Comparison of ENCODE assay signal across 21 mouse cellular contexts in the genomic region with DNA sequence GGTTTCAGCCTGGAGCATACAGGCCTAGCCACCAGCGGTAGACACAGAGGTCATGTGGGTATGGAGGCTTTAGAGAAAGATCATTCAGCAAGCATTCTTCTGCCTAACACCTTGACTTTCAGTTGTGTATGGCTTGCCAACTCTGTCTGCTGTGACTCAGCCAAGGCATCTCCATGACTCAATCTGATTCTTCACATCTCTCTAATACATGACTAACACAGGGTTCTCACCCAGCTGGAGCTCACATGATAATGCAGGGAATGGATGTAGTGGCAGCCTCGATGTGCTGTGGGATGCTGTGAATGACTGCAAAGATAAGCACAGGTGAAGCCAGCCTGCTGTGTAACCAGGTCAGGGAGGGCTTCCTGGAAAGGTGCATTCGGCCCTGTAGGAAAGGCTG.
DNase-seq lines count a peak whose midpoint lies in the region; ATAC-seq lines count a peak whose summit lies in the region.
"Had no signal": no experiment of that assay in that cellular context is flagged by ENCODE, and none has a peak within 500 bp of the region (broad histone marks: within the 10 kb centered on the region; RNA-seq: fewer than 3 reads in every experiment).

No protein-coding gene starts in this region.

- H3K4me2 ChIP-seq in intestine, embryonic 15.5 days (replicated peaks), result no peak overlapping the region
- H3K4me2 ChIP-seq: forebrain, embryonic 15.5 days; hindbrain, embryonic 12.5 days; midbrain, embryonic 15.5 days had no signal

- no peak overlapping the region for H3K4me3 ChIP-seq in intestine, embryonic 15.5 days (replicated peaks)
- H3K4me3 ChIP-seq: forebrain, embryonic 15.5 days; heart, embryonic 10.5 days; hindbrain, embryonic 12.5 days; megakaryocyte, embryonic 14.5 days; midbrain, embryonic 15.5 days had no signal

- ATAC-seq in intestine, embryonic 15.5 days, result no peak
- ATAC-seq: forebrain, embryonic 15.5 days; intestine, embryonic 16.5 days; midbrain, embryonic 15.5 days had no signal

- H3K27ac ChIP-seq in intestine, embryonic 15.5 days, result no peak overlapping the region
- H3K27ac ChIP-seq: forebrain, embryonic 15.5 days; heart, embryonic 10.5 days; hindbrain, embryonic 12.5 days; midbrain, embryonic 15.5 days had no signal

- peak; percentile 58 for DNase-seq in adrenal gland, adult 2 months
- DNase-seq in adrenal gland, postnatal 4 days (ENCODE audit: low spot score in 2 of 2), result no peak
- peak; percentile 7 to 78 for DNase-seq in left cerebral cortex, postnatal 25 days (ENCODE audit: low spot score in 2 of 2)
- DNase-seq in left cerebral cortex, adult 11 months (ENCODE audit: low spot score), result no peak
- peak; percentile 71 for DNase-seq in NIH3T3 (ENCODE audit: low read depth)
- DNase-seq in frontal cortex, postnatal 36 days (ENCODE audit: low spot score in 2 of 2), result peak; percentile 24 to 28
- no peak for DNase-seq in urinary bladder, postnatal 10 days (ENCODE audit: low spot score)
- DNase-seq: B cell, adult 2 months; cerebellum, adult 11 months; cerebellum, postnatal 14 days; gastrocnemius, postnatal 25 days; heart, postnatal 10 days; lung, postnatal 10 days; thymus, adult 18-20 months had no signal

- intact Hi-C loops in left cerebral cortex, postnatal 25 days (cut with DNase I), result no loop called here

- H3K27me3 ChIP-seq in intestine, embryonic 15.5 days (replicated peaks), result no peaks in the 10 kb centered on the region
- H3K27me3 ChIP-seq: forebrain, embryonic 15.5 days; hindbrain, embryonic 12.5 days; megakaryocyte, embryonic 14.5 days; midbrain, embryonic 15.5 days had no signal

- WGBS in intestine, embryonic 15.5 days, result 90% methylated on average over 3 of the region's 3 CpGs

- no peak overlapping the region for H3K9ac ChIP-seq in intestine, embryonic 15.5 days
- H3K9ac ChIP-seq: forebrain, embryonic 15.5 days; hindbrain, embryonic 12.5 days; midbrain, embryonic 15.5 days had no signal

- H3K9me3 ChIP-seq in intestine, embryonic 15.5 days, result no peaks in the 10 kb centered on the region
- H3K9me3 ChIP-seq: forebrain, embryonic 15.5 days; heart, embryonic 10.5 days; hindbrain, embryonic 12.5 days; midbrain, embryonic 15.5 days had no signal

- no peaks in the 10 kb centered on the region for H3K36me3 ChIP-seq in intestine, embryonic 15.5 days
- H3K36me3 ChIP-seq: forebrain, embryonic 15.5 days; heart, embryonic 10.5 days; hindbrain, embryonic 12.5 days; midbrain, embryonic 15.5 days had no signal

- 0 out of 2 replicates have a peak, but pooled peaks cover 3% of the 10 kb centered on the region for H3K4me1 ChIP-seq in intestine, embryonic 15.5 days (replicated peaks)
- H3K4me1 ChIP-seq: forebrain, embryonic 15.5 days had no signal

Comparison
In these comparisons a context has a peak if more than half of its experiments do, and no peak if none do; other contexts are left out.
1. DNase-seq: peak in adrenal gland, adult 2 months (single experiment), left cerebral cortex, postnatal 25 days (2 of 2), NIH3T3 (single experiment) and frontal cortex, postnatal 36 days (2 of 2); none in adrenal gland, postnatal 4 days (0 of 2), left cerebral cortex, adult 11 months (single experiment) and urinary bladder, postnatal 10 days (single experiment).